Mouse (Mus musculus): ENCODE results near the gene Rps15. TPM values are rescaled to one million over a fixed set of nuclear protein-coding genes. Genes with fewer than 3 reads are reported as not detected.

The Rps15 gene
- total RNA-seq, 2 experiments from 2014 or later = 1,173 to 1,236 TPM

DNA sequence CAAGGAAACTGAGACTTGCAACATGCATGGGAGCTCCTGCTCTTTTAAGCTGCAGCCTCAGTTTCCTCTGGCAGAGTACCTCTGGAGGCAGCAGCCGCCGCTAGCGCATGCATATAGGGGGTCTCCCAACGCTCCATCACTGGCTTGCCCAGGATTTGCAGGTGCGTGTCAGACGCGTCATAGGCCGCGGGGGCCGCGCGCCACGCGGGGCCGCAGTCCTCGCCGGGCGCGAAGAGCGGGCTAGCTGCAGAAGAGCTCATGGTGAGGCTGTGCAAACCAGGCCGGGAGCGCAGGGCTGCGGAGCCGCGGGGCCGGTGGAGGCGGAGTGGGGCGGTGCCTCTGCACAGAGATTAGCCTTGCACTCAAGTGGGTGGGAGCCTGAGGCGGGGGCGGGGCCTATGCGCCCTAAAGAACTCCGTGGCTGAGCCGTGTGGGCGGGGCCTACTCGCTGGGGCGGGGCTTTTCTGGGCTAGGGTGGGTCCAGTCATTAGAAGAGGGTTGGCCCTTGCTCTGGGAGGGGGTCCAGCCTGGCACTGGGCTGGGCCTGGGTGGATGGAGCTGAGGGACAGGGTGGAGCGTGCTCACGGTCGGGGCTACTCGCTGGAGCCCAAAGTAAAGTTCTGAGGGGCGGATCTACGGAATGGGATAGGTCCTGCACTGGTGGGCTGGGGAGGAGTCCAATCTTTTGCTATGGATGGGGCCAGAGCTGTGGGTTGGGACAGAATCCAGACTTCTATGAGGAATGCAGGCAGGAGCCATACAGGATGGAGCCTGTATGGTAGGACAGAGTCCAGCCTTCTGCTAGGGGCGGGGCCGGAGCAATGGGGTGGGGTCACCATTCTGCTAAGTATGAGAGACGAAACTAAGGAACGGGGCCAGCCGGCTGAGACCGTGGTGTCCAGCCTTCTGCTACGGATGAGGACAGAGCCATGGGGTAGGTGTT is 31.3 kb upstream of the Rps15 start, which contains the start of the genes Gamt and Dazap1:
TSS of gene Gamt (minus strand) at position 371 of the 943 bp plus-strand sequence.
TSS of gene Dazap1 (plus strand) at position 845 of the 943 bp plus-strand sequence.
- peak; percentile 99 to 100 for DNase-seq

DNA sequence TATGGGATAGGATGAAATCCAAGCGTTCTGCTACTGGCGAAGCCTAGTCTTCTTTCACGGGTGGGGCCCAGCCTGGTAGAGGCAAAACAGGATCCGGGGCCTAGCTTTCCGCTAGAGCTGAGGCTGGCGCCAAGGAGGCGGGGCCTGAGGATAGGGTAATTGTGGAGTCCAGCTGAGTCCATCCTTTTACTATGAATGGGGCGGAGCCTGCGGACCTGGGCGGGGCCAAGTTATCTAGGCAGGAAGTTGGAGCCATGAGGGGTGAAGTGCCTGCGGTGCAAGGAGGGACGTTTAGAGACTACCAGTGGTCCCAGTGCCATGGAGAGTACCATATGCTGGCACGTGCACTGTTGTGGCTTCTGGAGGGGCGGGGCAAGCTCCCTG is 30.7 kb upstream of the Rps15 start:
- DNase-seq = peak; percentile 99 to 100

DNA sequence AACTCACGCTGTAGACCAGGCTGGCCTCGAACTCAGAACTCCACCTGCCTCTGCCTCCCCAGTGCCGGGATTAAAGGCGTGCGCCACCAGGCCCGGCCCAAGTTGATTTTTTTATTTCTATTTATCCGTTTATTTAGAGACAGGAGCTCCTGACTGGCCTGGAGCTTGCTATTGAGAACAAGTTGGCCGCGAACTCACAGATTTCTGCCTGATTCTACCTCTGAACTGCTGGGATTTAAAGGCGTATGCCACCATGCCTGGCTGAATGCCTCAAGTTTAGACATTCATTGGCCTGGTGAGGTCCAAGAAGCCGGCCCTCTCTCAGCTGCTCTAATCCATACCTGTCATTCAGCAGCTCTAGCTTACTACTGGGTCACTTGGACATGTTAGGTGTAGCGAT is 30.1 kb upstream of the Rps15 start:
- DNase-seq = no peak

DNA sequence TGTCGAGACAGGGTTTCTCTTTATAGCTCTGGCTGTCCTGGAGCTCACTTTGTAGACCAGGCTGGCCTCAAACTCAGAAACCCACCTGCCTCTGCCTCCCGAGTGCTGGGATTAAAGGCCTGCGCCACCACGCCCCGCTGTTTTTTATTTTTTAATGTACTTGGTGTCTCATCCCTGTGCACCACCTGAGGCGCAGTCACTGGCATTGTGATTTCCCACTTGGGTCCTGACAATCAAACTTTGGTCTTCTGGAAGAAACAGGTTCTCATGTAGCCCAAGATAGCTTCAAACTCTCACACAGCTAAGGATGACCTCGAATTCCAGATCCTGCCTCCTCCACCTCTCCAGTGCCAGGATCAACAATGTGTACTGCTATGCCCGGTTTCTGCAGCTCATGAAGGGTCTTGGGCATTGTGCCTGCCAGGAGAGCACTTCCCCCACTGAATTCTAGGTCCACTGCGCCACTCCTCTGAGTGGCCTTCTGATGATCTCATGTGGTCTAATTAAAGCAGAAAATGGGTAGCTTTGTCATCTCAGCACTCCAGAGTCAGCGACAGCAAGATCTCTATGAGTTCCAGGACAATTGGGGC is 29.4 kb upstream of the Rps15 start:
- no peak for DNase-seq

DNA sequence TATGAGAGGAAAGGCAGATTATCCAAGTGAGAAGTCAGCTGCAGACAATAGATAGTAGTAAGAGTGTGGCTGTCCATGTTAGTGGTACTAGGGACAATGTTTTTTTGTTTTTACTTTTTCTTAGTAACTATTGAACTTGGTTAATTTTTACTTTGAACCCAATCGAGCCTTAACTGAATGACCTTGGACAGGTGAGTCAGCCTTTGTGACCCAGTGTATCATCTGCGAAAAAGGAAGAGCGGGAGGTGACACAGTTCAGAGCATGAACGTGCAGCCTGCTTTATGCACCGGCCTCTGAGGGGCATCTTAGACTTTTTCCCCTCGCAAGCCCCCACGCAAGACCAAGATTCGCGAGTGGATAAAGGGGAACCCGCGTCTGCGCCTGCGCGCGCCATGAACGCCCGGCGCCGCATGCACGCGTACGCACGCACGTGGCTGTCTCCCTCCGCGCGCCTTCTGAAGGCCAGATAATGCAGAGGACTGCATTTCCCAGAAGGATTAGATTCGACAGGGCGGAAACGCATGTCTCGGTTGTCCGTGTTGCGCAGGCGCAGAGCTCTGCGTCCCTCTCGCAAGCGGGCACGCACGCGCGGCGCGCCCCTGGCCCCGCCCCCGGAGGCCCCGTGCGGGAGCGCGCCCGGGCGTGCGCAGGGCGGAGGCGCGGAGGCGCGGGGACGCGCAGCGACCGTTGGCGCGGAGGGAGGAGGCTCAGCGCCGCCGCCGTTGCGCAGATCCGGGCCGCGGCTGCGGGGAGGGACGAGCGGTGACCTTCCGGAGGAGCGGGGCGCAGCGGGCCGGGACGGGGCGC is 27.7 kb upstream of the Rps15 start:
- DNase-seq = peak; percentile 99 to 100

DNA sequence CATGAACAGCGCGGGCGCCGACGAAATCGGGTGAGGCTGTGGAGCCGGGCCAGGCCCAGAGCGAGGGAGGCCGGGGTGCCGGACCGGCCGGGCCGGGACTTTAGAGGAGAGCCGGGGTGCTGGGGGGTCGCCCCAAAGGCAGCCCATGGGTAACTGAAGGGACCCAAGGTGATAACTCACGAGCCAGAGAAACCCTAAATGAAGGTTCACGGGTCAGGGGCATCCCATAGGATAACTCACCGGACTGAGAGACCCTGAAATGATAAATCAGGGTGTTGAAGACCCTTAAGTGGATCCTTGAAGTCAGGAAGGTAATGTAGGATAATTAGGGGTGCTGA is 27.1 kb upstream of the Rps15 start:
- DNase-seq = no peak

DNA sequence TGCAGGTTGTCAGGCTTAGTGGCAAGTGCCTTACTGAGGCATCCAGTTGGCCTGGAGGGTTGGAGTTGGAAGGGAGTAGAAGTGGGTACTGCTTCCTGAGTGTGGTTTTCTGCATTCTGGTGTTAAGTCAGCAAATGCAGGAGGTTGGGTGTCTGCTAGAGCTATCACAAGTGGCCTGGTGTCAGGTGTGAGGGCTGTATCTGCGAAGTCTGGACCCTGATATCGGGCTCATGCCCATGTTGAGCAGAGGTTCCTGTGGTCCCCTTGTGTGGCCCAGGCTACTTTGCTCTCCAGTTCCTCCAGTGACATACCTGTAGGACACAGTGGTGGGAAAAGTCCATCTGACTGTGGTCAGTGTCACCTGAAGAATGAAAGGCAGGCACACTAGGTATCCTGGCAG is 22.2 kb upstream of the Rps15 start:
- DNase-seq = no peak

DNA sequence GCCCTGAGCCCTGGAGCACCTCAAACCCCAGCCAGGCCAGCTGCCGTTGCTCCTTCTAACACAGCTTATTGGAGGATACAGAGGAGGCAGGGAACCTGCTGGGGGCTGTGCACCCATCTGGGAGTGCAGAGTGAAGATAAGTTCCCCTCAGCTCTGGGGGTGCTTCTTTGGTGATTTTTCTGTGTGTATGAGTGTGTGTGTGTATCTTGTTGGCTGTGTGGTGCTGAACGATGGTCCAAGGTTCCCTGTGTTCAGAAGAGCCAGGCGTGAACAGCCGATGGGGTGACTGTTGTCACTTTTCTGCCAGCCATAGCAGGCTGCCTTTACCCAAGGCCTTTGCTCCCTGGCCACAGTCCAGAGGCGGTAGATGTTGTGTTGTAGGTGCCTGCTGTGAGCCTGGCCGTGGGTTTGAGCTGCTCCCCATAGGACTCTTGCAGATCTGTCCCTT is 21.5 kb upstream of the Rps15 start:
- peak; percentile 75 for DNase-seq

DNA sequence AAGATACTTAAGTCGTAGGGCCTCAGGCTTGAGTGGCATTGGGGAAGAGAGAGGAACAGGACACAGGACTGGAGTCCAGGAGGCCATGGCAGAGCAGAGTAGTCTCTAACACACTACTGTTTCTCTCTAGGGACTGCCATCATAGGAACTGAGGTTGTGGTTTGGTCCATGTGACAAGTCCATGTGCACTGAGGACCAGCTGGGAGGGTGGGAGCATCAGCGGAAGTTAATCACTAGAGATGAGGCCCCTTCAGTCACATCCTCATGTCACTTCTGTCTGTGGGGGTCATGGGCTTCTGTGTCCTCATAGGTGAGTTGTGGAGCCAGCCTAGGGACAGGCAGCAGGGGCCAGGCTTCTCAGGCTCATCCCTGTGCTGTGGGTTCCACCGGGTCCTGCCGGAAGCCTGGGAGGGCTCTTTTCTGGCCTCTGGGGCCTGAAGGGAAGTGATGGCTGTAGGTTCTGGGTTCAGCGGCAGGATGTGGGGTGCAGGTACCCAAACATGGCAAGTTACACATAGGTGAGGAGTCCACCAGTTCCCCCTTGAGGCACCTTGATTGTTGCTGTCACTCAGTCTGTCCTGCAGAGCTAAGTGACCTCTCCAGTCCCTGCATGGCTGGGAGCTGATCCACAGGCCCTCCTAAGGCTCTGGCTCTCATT is 20.9 kb upstream of the Rps15 start:
- no peak for DNase-seq

DNA sequence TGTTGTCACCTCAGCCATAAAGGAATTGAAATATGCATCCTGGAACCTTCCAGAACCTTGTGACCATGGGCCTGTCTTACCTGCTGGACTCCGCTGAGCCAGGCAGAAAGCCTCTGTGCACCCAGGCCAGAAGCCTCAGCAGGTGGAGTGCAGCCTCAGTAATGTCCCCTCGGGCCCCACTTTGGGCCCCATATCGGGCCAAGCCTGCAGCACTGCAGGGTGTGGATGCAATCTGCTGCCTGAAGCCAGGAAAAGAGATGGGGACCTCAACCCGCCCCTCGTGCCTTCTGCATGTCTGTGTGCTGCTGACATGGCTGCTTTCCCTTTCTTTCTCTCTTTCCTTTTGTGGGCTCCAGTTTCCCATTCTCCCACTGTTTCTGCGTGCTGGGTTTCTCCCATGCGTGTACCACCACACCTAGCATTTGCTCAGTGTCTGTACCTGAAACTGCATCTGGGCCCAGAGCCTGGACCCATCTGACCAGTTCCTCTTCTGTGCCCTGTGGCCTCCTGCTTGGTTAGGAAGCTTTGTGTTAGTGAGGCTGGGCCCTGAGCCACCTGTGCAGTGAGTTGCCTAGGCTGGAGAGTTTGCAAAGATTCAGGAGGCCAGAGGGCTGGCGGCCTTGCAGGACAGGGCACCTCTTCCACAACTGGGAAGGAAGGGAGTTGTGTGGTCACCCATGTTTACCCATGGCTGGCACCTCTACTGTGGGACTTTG is 20.2 kb upstream of the Rps15 start:
- DNase-seq = no peak

DNA sequence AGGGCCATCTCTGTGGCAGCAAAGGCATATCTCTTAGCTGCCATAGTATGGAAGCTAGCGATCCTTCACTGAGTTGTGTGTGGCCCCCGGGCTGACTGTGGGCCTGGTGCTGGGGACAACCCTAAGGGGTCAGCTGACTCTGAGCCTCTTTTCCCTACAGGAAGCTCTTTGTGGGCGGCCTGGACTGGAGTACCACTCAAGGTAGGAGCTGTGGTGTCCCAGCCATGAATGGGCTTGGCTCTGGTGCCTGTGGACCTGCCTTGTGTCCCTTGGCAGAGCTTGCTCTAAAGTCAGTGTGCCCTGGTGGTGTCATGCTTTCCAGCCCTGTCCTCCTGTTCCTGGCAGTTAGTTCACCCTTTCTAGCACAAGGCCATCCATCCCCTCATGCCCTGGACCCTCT is 18.4 kb upstream of the Rps15 start:
- DNase-seq = no peak

DNA sequence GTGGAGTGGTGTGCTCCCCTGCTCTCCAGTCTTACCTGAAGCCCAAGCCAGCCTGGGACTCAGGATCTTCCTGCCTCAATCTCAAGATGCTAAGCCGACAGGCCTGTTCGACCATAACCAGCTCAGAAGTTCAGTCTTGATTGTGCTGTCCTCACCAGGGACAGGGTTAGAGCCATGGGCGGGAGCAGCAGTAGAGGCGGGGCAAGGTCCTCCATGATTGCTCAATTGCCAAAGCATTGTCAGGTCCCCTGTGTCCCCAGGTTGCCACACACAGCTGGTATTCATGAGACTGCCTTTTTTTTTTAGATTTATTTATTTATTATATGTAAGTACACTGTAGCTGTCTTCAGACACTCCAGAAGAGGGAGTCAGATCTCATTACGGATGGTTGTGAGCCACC is 16.0 kb upstream of the Rps15 start:
- DNase-seq = peak in 1 of 2 experiments; percentile 36

DNA sequence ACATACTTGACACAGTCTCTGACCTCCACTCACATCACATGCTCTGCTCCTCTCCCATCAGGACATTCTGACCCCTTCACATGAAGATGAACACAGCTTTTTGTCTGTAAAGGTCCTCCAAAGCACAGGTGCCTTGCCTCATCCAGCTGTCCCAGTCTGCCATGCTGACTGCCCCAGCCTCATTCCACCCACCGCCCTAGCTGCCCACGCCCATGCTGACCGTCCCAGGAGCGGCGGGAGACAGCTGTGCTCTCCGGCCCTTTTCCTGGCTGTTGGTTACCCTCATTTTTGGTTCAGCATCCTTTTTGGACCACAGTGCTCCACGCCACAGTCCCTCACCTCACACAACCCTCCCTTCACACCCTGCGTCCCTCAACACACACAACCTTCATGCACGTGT is 13.9 kb upstream of the Rps15 start:
- DNase-seq = no peak

DNA sequence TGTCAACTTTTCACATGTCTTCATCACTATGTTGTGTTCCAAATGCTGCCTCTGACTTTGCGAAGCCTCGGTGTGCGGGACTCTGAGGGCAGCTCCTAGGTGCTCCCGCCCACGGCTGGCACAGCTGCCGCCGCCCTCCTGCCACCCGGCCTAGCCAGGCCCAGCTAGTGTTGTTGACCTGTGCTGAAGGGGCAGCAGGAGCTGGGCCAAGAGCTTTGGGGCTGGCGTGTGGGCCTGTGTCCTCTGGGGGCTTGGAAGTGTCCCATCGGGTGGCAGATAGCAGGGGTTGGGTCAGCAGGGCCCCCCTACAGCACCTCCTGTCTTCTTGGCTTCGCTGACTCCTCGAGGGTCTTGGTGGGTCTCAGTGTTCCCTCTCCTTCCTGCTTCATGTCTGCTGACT is 13.0 kb upstream of the Rps15 start:
- DNase-seq = no peak

DNA sequence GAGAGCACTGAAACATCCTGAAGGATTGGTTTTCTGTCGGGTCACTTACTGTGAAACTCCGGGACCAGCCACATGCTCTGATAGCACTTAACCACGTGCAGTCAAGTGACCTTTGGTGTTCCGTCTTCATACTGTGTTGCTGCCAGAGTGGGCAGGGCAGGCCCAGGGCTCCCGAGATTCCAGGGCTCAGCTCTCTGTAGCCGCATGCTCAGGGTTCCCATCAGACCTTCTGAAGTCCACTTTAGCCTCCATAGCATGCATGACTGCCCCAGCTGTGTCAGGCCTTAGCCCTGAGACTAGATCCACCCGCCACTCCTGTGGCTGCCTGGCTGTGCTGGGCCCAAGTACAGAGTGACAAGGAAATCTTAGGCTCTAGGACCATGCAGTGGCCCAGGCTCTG is 10.9 kb upstream of the Rps15 start:
- DNase-seq = peak; percentile 70 to 73

DNA sequence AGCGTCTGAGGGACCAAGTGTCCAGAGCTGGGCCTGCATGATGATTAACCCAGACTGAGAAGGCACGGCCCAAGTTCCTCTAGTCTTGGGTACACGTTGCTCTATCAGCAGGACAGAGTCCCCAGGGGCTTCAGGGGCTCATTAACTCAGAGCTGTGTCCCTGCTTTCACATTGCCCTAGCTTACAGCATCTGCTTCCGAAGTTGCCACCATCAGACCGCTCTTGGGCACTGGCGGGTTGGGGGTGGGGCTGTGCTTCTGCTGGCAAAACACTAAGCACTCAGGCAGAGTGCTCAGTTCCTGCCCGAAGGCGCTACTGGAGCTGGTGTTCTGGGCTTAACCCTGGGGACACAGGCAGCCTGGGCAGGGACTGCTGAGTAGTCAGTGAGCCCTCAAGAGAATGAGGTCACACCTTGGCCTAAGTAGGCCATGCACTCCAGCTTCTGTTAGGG is 10.3 kb upstream of the Rps15 start:
- peak; percentile 53 to 81 for DNase-seq

DNA sequence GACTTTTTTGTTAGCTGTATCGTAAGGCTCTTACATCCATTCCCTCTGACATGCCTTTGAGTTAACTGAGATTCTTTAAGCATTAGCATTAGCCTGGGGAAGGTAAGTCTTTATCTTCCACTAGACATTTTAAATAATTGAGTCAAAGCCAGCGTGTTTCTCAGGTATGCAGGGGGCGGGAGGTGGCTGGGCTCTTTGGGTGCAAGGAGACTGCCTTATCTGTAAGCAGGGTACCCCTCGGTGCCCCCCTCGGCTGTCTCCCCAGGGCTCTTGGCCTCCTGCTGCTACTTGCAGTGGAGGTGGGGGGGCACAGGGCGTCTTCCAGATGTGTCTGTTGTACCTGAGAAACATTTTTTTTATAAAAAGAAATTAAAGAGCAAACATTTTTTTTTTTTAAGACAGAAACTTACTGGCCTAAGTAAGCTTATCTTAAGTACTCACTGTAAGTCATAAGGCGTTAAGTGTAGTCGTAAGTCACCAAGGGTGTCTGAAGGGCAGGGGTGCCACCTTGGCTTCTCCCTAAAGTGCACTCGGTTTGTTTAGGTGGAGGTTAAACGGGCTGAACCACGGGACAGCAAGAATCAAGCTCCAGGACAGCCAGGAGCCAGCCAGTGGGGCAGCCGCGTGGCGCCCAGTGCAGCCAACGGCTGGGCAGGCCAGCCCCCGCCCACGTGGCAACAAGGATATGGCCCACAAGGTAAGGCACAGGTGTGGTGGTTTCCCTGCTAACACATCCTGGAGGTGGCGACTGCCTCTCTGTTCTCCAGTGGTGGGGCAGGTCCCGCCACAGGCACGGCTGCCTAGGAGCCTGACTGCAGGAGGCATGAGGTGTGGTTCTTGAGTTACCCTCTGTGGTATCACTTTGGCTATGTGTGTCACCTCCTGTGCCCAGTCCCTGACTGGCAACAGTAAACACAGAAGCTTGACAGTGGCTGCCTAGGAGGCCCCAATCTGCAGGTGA is 9.5 kb upstream of the Rps15 start:
- no peak for DNase-seq

DNA sequence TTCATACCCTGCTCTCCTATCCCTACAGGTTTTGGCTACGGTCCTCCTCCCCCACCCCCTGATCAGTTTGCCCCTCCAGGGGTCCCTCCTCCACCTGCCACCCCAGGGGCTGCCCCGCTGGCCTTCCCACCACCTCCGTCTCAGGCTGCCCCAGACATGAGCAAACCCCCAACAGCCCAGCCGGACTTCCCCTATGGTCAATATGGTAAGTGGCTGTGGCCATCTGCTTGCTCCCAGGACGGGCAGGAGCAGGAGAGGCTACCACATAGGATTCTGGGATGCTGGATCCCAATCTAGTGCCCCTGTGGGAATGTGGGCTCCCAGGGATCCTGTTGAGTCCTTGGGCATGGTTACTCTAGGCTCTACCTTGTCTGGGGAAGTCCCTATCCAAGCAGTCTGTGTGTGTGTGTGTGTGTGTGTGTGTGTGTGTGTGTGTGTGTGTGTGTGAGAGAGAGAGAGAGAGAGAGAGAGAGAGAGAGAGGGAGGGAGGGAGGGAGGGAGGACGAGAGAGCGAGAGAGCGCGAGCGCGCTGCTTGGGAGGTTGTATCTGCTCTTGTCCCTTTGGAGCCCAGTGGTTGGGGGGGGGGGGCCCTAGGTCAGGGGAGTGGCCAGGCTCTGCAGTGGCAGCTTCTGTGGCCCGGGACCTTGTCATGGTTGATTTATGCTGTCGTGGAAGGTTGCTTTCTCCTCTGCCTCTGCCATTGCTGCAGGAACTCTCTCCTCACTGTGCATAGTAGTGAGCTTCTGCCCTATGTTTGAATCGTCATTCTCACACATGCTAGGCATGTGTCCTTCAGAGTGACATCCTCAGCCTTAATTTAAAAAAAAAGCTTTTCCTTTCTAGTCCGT is 6.8 kb upstream of the Rps15 start:
- peak; percentile 75 to 79 for DNase-seq

DNA sequence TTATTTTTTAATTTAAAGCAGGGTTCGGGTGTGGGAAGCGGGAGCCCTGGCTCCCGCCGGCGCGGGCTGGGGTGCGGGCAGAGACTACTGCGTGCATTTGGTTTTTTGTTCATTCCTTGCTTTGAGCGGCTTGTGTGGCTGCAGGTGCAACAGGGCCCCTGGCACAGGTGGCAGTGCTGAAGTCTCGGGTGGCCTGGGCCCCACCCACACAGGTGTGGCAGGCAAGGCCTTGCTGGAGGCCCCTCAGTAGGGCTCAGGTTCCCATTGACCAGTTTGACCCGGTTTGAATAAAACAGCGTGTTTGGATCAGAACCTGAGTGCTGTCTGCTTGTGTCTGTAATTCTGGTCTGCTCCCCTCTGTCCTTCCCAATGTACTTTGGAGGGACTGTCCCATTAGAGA is 4.2 kb upstream of the Rps15 start:
- no peak for DNase-seq
